Mouse (Mus musculus) G1E (cell line): ENCODE results near the gene Cplx3.
A peak's percentile ranks its signal among the peaks of the same experiment; 100 is the strongest.

Experiments
- CTCF ChIP-seq: IDR thresholded peaks from 2 replicates; pipeline ENCODE4 v1.5.1; 2012; ENCODE audit warnings: low read depth, low read length, inconsistent platforms, mixed read lengths
- GATA1 ChIP-seq: IDR thresholded peaks from 2 replicates; pipeline ENCODE4 v1.6.1; 2012; ENCODE audit warnings: borderline replicate concordance, low read length, inconsistent platforms, mixed read lengths
- TAL1 ChIP-seq: conservative IDR thresholded peaks from 2 replicates; pipeline ENCODE4 v1.6.1; 2012; ENCODE audit warnings: low read depth, low read length, inconsistent platforms, mixed read lengths

- TF ChIP-seq CTCF (no peak), GATA1 (no peak), TAL1 (peak; percentile 82)
Observed at GRCm38 (mm10) chr9:57643856-57644180, 37.7 kb upstream of the Cplx3 start.
